Mouse (Mus musculus) thymus, adult 2 months (tissue): ENCODE measurements around the gene Igf1r.

ENCODE experiments used
- CTCF ChIP-seq: fragments of 200-500 bp; IDR thresholded peaks from 2 replicates; pipeline ENCODE4 v1.5.1; 2012; ENCODE audit warnings: mild to moderate bottlenecking, control low read depth, low read length, moderate library complexity, borderline replicate concordance; ENCODE audit not compliant: control insufficient read depth, poor library complexity, insufficient read depth; ENCODE audit errors: extremely low read depth
- POLR2A ChIP-seq: fragments of 200-500 bp; IDR thresholded peaks from 2 replicates; pipeline ENCODE4 v1.6.1; 2012; ENCODE audit warnings: mild to moderate bottlenecking, low read length, control low read depth, moderate library complexity; ENCODE audit not compliant: control insufficient read depth, poor library complexity, insufficient read depth; ENCODE audit errors: extremely low read depth

GRCm38 (mm10) chr7:67985003-67985416 lies 32.4 kb downstream of the Igf1r start:
- TF ChIP-seq POLR2A, result no peak
- no peak for TF ChIP-seq CTCF
